In genomic region chr4:133729007-133729406, GRCm38 (mm10) we compare ENCODE assay signal across 8 mouse cellular contexts. TPM values are rescaled to one million over a fixed set of nuclear protein-coding genes. Genes with fewer than 3 reads are reported as not detected.
DNase-seq lines count a peak whose midpoint lies in the region; ATAC-seq lines count a peak whose summit lies in the region.

No protein-coding gene starts in this region.

- H3K36me3 ChIP-seq in megakaryocyte, embryonic 14.5 days (replicated peaks; ENCODE audit: low read length), result peaks cover 64% of the 10 kb centered on the region
- H3K36me3 ChIP-seq in heart, embryonic 12.5 days, result peaks cover 7% of the 10 kb centered on the region; the same call in 1 of the 2 replicates
- peaks cover 11% of the 10 kb centered on the region for H3K36me3 ChIP-seq in liver, embryonic 11.5 days (ENCODE audit: control insufficient read depth, insufficient read depth, low read length)

- no peak for DNase-seq in liver, embryonic 11.5 days (ENCODE audit: low spot score)
- DNase-seq in natural killer cell, adult 2 months (ENCODE audit: low spot score in 2 of 2), result no peak
- DNase-seq in urinary bladder, adult 2 months (ENCODE audit: low spot score), result no peak
- DNase-seq in yolk sac, embryonic 10.5 days (ENCODE audit: low spot score), result no peak
- DNase-seq in urinary bladder, adult 18-20 months (ENCODE audit: low spot score in 2 of 2), result no peak

- 55% methylated on average over 6 of the region's 6 CpGs for WGBS in heart, embryonic 12.5 days
- 69% methylated on average over 6 of the region's 6 CpGs for WGBS in liver, embryonic 11.5 days

- no peak for ATAC-seq in megakaryocyte, adult 5-6 weeks (ENCODE audit: poor library complexity, severe bottlenecking)
- no peak for ATAC-seq in heart, embryonic 12.5 days (ENCODE audit: insufficient number of reproducible peaks, low FRiP score)
- ATAC-seq in liver, embryonic 11.5 days (replicated peaks; ENCODE audit: low FRiP score), result no peak

- H3K9me3 ChIP-seq in megakaryocyte, embryonic 14.5 days, result no peaks in the 10 kb centered on the region
- no peaks in the 10 kb centered on the region for H3K9me3 ChIP-seq in heart, embryonic 12.5 days (replicated peaks)
- H3K9me3 ChIP-seq in liver, embryonic 11.5 days (ENCODE audit: control insufficient read depth, low read length), result no peaks in the 10 kb centered on the region

- H3K4me3 ChIP-seq in megakaryocyte, embryonic 14.5 days (replicated peaks), result peak overlapping the region; percentile 89
- H3K4me3 ChIP-seq in heart, embryonic 12.5 days, result peak overlapping the region; percentile 26; the same call in 1 of the 2 replicates
- H3K4me3 ChIP-seq in liver, embryonic 11.5 days (ENCODE audit: low read depth, low read length), result peak overlapping the region; percentile 19; the same call in 1 of the 2 replicates

- peak overlapping the region; percentile 60 for H3K4me2 ChIP-seq in heart, embryonic 12.5 days
- peak overlapping the region; percentile 56 for H3K4me2 ChIP-seq in liver, embryonic 11.5 days

- peaks cover 93% of the 10 kb centered on the region for H3K4me1 ChIP-seq in megakaryocyte, embryonic 14.5 days
- peaks cover 86% of the 10 kb centered on the region for H3K4me1 ChIP-seq in heart, embryonic 12.5 days (replicated peaks)
- H3K4me1 ChIP-seq in liver, embryonic 11.5 days (replicated peaks; ENCODE audit: control insufficient read depth, insufficient read depth, low read length), result peaks cover 73% of the 10 kb centered on the region

- peak overlapping the region; percentile 84 for H3K27ac ChIP-seq in heart, embryonic 12.5 days (ENCODE audit: poor library complexity, severe bottlenecking)
- H3K27ac ChIP-seq in liver, embryonic 11.5 days (ENCODE audit: low read depth, low read length), result no peak overlapping the region

- no peaks in the 10 kb centered on the region for H3K27me3 ChIP-seq in megakaryocyte, embryonic 14.5 days (replicated peaks)
- no peaks in the 10 kb centered on the region for H3K27me3 ChIP-seq in heart, embryonic 12.5 days (replicated peaks)
- no peaks in the 10 kb centered on the region for H3K27me3 ChIP-seq in liver, embryonic 11.5 days (replicated peaks; ENCODE audit: control insufficient read depth, insufficient read depth, low read length)

- 0 out of 2 replicates have a peak overlapping the region, but pooled peaks have one; percentile 28 for H3K9ac ChIP-seq in heart, embryonic 12.5 days
- H3K9ac ChIP-seq in liver, embryonic 11.5 days (ENCODE audit: low read depth, low read length), result no peak overlapping the region

RNA-seq across cellular contexts. Expression of gene Arid1a, which starts 27.6 kb away (rescaled TPM):
- 29.1 and 51.7 TPM in 2 replicates for polyA plus RNA-seq in megakaryocyte, embryonic 14.5 days (2012; ENCODE audit: insufficient read depth, low replicate concordance)
- total RNA-seq in megakaryocyte, adult 5-6 weeks (2015), result 95.9 and 112 TPM in 2 replicates
- 29.7 and 40.6 TPM in 2 replicates for total RNA-seq in megakaryocyte, adult 5-6 weeks (2017)
- polyA plus RNA-seq in heart, embryonic 12.5 days (2016; fragmentation: Nextera tagmentation; extraction: Ambion mirVana), result 24.5 and 28.7 TPM in 2 replicates
- polyA plus RNA-seq in liver, embryonic 11.5 days (2014; fragmentation: Nextera tagmentation; extraction: Ambion mirVana), result 26.6 and 32.4 TPM in 2 replicates
- polyA plus RNA-seq in urinary bladder, adult 2 months (2012; rRNA removed), result 26.3 and 41.5 TPM in 2 replicates

RNA-seq across cellular contexts. Expression of gene Pigv, which starts 56.6 kb away (rescaled TPM):
- 9.8 and 12.4 TPM in 2 replicates for polyA plus RNA-seq in megakaryocyte, embryonic 14.5 days (2012; ENCODE audit: insufficient read depth, low replicate concordance)
- 7.5 and 7.8 TPM in 2 replicates for total RNA-seq in megakaryocyte, adult 5-6 weeks (2015)
- total RNA-seq in megakaryocyte, adult 5-6 weeks (2017), result 7.2 and 7.9 TPM in 2 replicates
- 15.0 and 18.4 TPM in 2 replicates for polyA plus RNA-seq in heart, embryonic 12.5 days (2016; fragmentation: Nextera tagmentation; extraction: Ambion mirVana)
- polyA plus RNA-seq in liver, embryonic 11.5 days (2014; fragmentation: Nextera tagmentation; extraction: Ambion mirVana), result 10.7 and 15.0 TPM in 2 replicates
- 17.1 and 19.4 TPM in 2 replicates for polyA plus RNA-seq in urinary bladder, adult 2 months (2012; rRNA removed)

Comparison
In these comparisons a context has a peak if more than half of its experiments do, and no peak if none do; other contexts are left out.
1. H3K4me3 ChIP-seq: peak in every context shown above with its lines; median percentile 89 in megakaryocyte, embryonic 14.5 days; 26 in heart, embryonic 12.5 days; 19 in liver, embryonic 11.5 days.